22 mouse cellular contexts compared by ENCODE assay signal in the genomic region with DNA sequence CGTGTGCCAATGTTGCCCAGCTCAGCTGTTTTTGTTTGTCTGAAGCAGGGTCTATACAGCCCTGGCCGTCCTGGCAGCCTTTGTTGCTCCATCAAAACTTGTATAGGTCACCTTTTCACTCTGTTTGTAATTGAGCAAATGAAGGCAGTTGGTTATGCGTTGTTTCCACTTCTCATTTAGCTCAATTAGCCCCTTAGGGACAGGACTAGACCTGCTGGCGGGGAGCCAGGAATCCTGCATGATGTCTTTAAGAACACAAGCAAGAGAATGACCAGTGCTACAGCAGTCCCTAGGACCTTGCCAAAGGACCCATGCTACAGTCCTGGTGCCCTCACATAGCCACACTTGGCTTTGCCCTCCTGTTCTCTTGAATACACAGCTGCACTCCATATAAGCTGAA. TPM values are rescaled to one million over a fixed set of nuclear protein-coding genes. Genes with fewer than 3 reads are reported as not detected.
DNase-seq lines count a peak whose midpoint lies in the region; ATAC-seq and TF ChIP-seq lines count a peak whose summit lies in the region.
"Had no signal": no experiment of that assay in that cellular context is flagged by ENCODE, and none has a peak within 500 bp of the region (broad histone marks: within the 10 kb centered on the region; RNA-seq: fewer than 3 reads in every experiment).

No protein-coding gene starts in this region.

- no peaks in the 10 kb centered on the region for H3K36me3 ChIP-seq in kidney, adult 2 months (ENCODE audit: control insufficient read depth, insufficient read depth, low read length)
- H3K36me3 ChIP-seq in kidney, embryonic 15.5 days, result peaks cover 16% of the 10 kb centered on the region

- H3K9ac ChIP-seq in kidney, embryonic 15.5 days, result no peak overlapping the region
- H3K9ac ChIP-seq: embryonic facial prominence, embryonic 13.5 days; heart, embryonic 12.5 days; liver, embryonic 12.5 days had no signal

- no peak overlapping the region for H3K4me2 ChIP-seq in kidney, embryonic 15.5 days
- H3K4me2 ChIP-seq: embryonic facial prominence, embryonic 13.5 days; heart, embryonic 12.5 days; liver, embryonic 12.5 days had no signal

- H3K4me1 ChIP-seq in kidney, adult 2 months (ENCODE audit: control insufficient read depth, insufficient read depth, low read length), result no peaks in the 10 kb centered on the region
- no peaks in the 10 kb centered on the region for H3K4me1 ChIP-seq in kidney, embryonic 15.5 days
- H3K4me1 ChIP-seq: embryonic facial prominence, embryonic 13.5 days; forebrain, embryonic 10.5 days had no signal

- no peaks in the 10 kb centered on the region for H3K27me3 ChIP-seq in kidney, adult 2 months (replicated peaks; ENCODE audit: control insufficient read depth, insufficient read depth, low read length)
- no peaks in the 10 kb centered on the region for H3K27me3 ChIP-seq in kidney, embryonic 15.5 days
- H3K27me3 ChIP-seq: CH12.LX; embryonic facial prominence, embryonic 13.5 days; heart, embryonic 12.5 days; liver, embryonic 12.5 days; Patski had no signal

- DNase-seq in cerebellum, postnatal 10 days, result peak; percentile 40 to 51
- no peak for DNase-seq in cerebellum, adult 8-10 months
- DNase-seq in kidney, adult 2 months, result peak; percentile 40
- DNase-seq in right cerebral cortex, postnatal 14 days, result peak; percentile 55
- no peak for DNase-seq in right cerebral cortex, postnatal 36 days (ENCODE audit: low spot score in 2 of 2)
- DNase-seq in retina, postnatal 1 day, result peak; percentile 80
- DNase-seq in thymus, postnatal 25 days, result no peak
- DNase-seq: cerebellum, adult 11 months; heart, postnatal 36 days; layer of hippocampus, adult 9-11 months; right cerebral cortex, postnatal 25 days had no signal

- ATAC-seq in kidney, embryonic 15.5 days (replicated peaks; ENCODE audit: low FRiP score), result no peak
- ATAC-seq: intestine, embryonic 16.5 days; liver, embryonic 12.5 days; lung, postnatal 0 days; Patski had no signal

- H3K4me3 ChIP-seq in kidney, adult 2 months (ENCODE audit: insufficient read depth, low read depth, low read length), result no peak overlapping the region
- H3K4me3 ChIP-seq in kidney, embryonic 15.5 days (replicated peaks), result no peak overlapping the region
- H3K4me3 ChIP-seq: embryonic facial prominence, embryonic 13.5 days; forebrain, embryonic 10.5 days; heart, embryonic 12.5 days; liver, embryonic 12.5 days; megakaryocyte, embryonic 14.5 days; myocyte had no signal

- no peak for TF ChIP-seq CTCF in kidney, adult 2 months (conservative IDR thresholded peaks at IDR 0.05; ENCODE audit: insufficient read depth, insufficient read length, low read depth, low read length)

- no peak overlapping the region for H3K27ac ChIP-seq in kidney, adult 2 months (ENCODE audit: insufficient read depth, low read depth, low read length)
- no peak overlapping the region for H3K27ac ChIP-seq in kidney, embryonic 15.5 days
- H3K27ac ChIP-seq: embryonic facial prominence, embryonic 13.5 days; forebrain, embryonic 10.5 days; liver, embryonic 12.5 days had no signal

- 69% methylated on average over 4 of the region's 4 CpGs for WGBS in kidney, adult 2 months
- WGBS in kidney, embryonic 15.5 days, result 75% methylated on average over 4 of the region's 4 CpGs

- H3K9me3 ChIP-seq in kidney, embryonic 15.5 days (replicated peaks), result no peaks in the 10 kb centered on the region

- no peak for TF ChIP-seq POLR2A in kidney, adult 2 months (IDR thresholded peaks at IDR 0.05; ENCODE audit: low read depth, low read length)

RNA-seq across cellular contexts. Expression of a gene that starts 11.9 kb away (rescaled TPM):
- polyA plus RNA-seq in kidney, adult 2 months (2012; rRNA removed), result 0.01 and 0.05 TPM in 2 replicates
- 0.06 and 0.13 TPM in 2 replicates for polyA plus RNA-seq in kidney, embryonic 15.5 days (2015; fragmentation: Nextera tagmentation; extraction: Ambion mirVana)

RNA-seq across cellular contexts. Expression of a gene that starts 25.6 kb away (rescaled TPM):
- 36.0 and 36.1 TPM in 2 replicates for polyA plus RNA-seq in kidney, adult 2 months (2012; rRNA removed)
- 19.4 and 19.8 TPM in 2 replicates for polyA plus RNA-seq in kidney, embryonic 15.5 days (2015; fragmentation: Nextera tagmentation; extraction: Ambion mirVana)

RNA-seq across cellular contexts. Expression of a gene that starts 42.5 kb away (rescaled TPM):
- 36.1 and 37.2 TPM in 2 replicates for polyA plus RNA-seq in kidney, adult 2 months (2012; rRNA removed)
- 4.4 and 5.4 TPM in 2 replicates for polyA plus RNA-seq in kidney, embryonic 15.5 days (2015; fragmentation: Nextera tagmentation; extraction: Ambion mirVana)

Comparison
In these comparisons a context has a peak if more than half of its experiments do, and no peak if none do; other contexts are left out.
1. DNase-seq: peak in cerebellum, postnatal 10 days (2 of 2), kidney, adult 2 months (single experiment), right cerebral cortex, postnatal 14 days (single experiment) and retina, postnatal 1 day (single experiment); none in cerebellum, adult 8-10 months (single experiment), right cerebral cortex, postnatal 36 days (0 of 2) and thymus, postnatal 25 days (single experiment).